Mouse (Mus musculus) left cerebral cortex, postnatal 10 days (tissue): ENCODE data around the gene Ccdc30. TPM values are rescaled to one million over a fixed set of nuclear protein-coding genes. Genes with fewer than 3 reads are reported as not detected.

ENCODE experiments used
- DNase-seq, 2 experiments: peaks; one replicate each; pipeline ENCODE4 v3.0.0; 2021 to 2022; ENCODE audit warnings: low spot score in 2 of 2, mixed read lengths in 1 of 2; ENCODE audit errors: extremely low spot score in 1 of 2
- intact Hi-C: fragments of 180-260 bp; cut with DNase I; formaldehyde crosslinking; loops from one replicate; pipeline ENCODE4 v1.15.1; 2025
- total RNA-seq, 2 experiments: library from RNA; stranded (reverse); gene quantifications; 2 replicates each; pipeline ENCODE4 v1.2.3; 2021

Ccdc30 gene
- total RNA-seq, result 10 to 100 TPM; 18.1 to 20.1 TPM

- DNase-seq, result peak; percentile 95 to 97
- intact Hi-C loops, result no loop called here
Measured at GRCm38 (mm10) chr4:119415072-119415753, at the start of gene Ccdc30. TSS of gene Ccdc30 (minus strand) at chr4:119415521.

GRCm38 (mm10) chr4:119463756-119464419 is 48.6 kb upstream of the Ccdc30 start:
- intact Hi-C loops, result loop anchor here (5.0 kb wide), 1 partner anchor 42 kb away; the partner anchor contains the start of genes Ppcs and Zmynd12
- DNase-seq, result no peak

GRCm38 (mm10) chr4:119462858-119463755 is 47.8 kb upstream of the Ccdc30 start:
- intact Hi-C loops, result loop anchor here (5.0 kb wide), 1 partner anchor 41 kb away; the partner anchor contains the start of genes Ppcs and Zmynd12
- DNase-seq, result peak; percentile 44 to 77

GRCm38 (mm10) chr4:119462457-119462856 is 47.1 kb upstream of the Ccdc30 start:
- DNase-seq, result no peak
- intact Hi-C loops, result loop anchor here (5.0 kb wide), 1 partner anchor 40 kb away; the partner anchor contains the start of genes Ppcs and Zmynd12

GRCm38 (mm10) chr4:119460728-119461141 is 45.4 kb upstream of the Ccdc30 start:
- peak; percentile 78 to 89 for DNase-seq
- intact Hi-C loops, result loop anchor here (5.0 kb wide), 1 partner anchor 38 kb away; the partner anchor contains the start of genes Ppcs and Zmynd12

- DNase-seq, result peak; percentile 40 to 52
- intact Hi-C loops, result loop anchor here (5.0 kb wide), 1 partner anchor 38 kb away; the partner anchor contains the start of genes Ppcs and Zmynd12
Measured at GRCm38 (mm10) chr4:119460296-119460695, 45.0 kb upstream of the Ccdc30 start.

- intact Hi-C loops, result no loop called here
Measured at GRCm38 (mm10) chr4:119453533-119453932, 38.2 kb upstream of the Ccdc30 start.

GRCm38 (mm10) chr4:119453128-119453527 is 37.8 kb upstream of the Ccdc30 start:
- intact Hi-C loops, result no loop called here
- no peak for DNase-seq

More at GRCm38 (mm10) chr4:119453533-119453932, 38.2 kb upstream of the Ccdc30 start:
- DNase-seq, result no peak

GRCm38 (mm10) chr4:119450436-119450835 is 35.1 kb upstream of the Ccdc30 start:
- no peak for DNase-seq
- intact Hi-C loops, result no loop called here

- DNase-seq, result no peak
- intact Hi-C loops, result no loop called here
Measured at GRCm38 (mm10) chr4:119447786-119448185, 32.5 kb upstream of the Ccdc30 start.

GRCm38 (mm10) chr4:119447261-119447660 is 31.9 kb upstream of the Ccdc30 start:
- intact Hi-C loops, result no loop called here

GRCm38 (mm10) chr4:119442539-119442938 is 27.2 kb upstream of the Ccdc30 start:
- DNase-seq, result no peak

More at GRCm38 (mm10) chr4:119447261-119447660, 31.9 kb upstream of the Ccdc30 start:
- DNase-seq, result no peak

GRCm38 (mm10) chr4:119441836-119442235 is 26.5 kb upstream of the Ccdc30 start:
- DNase-seq, result no peak
- intact Hi-C loops, result no loop called here

More at GRCm38 (mm10) chr4:119442539-119442938, 27.2 kb upstream of the Ccdc30 start:
- intact Hi-C loops, result no loop called here

- DNase-seq, result no peak
- intact Hi-C loops, result no loop called here
Measured at GRCm38 (mm10) chr4:119437936-119438335, 22.6 kb upstream of the Ccdc30 start.

- DNase-seq, result peak in 1 of 2 experiments; percentile 46
- intact Hi-C loops, result no loop called here
Measured at GRCm38 (mm10) chr4:119430678-119431077, 15.4 kb upstream of the Ccdc30 start.

- intact Hi-C loops, result no loop called here
- DNase-seq, result no peak
Measured at GRCm38 (mm10) chr4:119427680-119428079, 12.4 kb upstream of the Ccdc30 start.

- intact Hi-C loops, result no loop called here
- DNase-seq, result no peak
Measured at GRCm38 (mm10) chr4:119425601-119426000, 10.3 kb upstream of the Ccdc30 start.

- DNase-seq, result no peak
- intact Hi-C loops, result no loop called here
Measured at GRCm38 (mm10) chr4:119425077-119425476, 9.8 kb upstream of the Ccdc30 start.
